Mouse (Mus musculus): ENCODE results near the gene Cdk7. TPM values are rescaled to one million over a fixed set of nuclear protein-coding genes. Genes with fewer than 3 reads are reported as not detected.
"Not testable (repeated sequence)": the region's sequence is repeated elsewhere in the genome, so short reads cannot be mapped to it uniquely, and the experiment has no call there.

The Cdk7 gene
- total RNA-seq, 2 experiments from 2014 or later: 39.2 to 42.3 TPM

DNA sequence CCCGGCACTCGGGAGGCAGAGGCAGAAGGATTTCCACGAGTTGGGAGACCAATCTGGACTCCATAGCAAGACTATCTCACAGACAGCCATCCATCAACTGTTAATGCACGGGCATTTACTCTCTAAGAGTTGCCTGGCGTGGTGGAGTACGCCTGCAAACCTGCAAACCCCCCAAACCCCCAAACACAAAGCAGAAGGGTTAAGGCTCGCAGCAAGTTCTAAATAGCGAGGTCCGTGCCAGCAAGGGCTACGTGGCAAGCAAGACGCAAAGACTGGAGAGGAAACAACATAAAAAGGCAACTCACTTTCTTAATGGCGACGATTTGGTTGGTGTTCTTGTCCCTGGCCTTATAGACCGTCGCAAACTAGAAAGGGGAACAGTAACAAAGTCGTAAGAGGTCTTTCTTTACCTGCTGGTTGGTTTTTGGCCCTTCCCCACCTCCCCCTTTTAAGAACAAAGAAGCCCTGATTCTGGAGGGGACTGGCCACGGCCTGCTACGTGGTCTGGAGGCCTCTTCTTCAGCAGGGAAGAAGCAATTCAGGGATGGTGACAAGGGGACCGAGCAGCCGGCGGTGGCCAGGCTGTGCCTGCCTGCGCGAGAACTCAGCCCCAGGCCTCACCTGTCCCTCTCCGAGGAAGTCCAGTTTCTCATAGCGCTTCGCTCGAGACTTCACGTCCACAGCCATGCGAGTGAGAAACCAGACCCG, 432 bp downstream of the Cdk7 start:
- DNase-seq (ENCODE audit: low spot score in 2 of 2): peak in 1 of 2 experiments; percentile 5
- intact Hi-C loops (cut with DNase I): loop anchor here (5.0 kb wide), 1 partner anchor 78 kb away; the partner anchor contains the start of genes Ak6, Rad17 and Taf9

DNA sequence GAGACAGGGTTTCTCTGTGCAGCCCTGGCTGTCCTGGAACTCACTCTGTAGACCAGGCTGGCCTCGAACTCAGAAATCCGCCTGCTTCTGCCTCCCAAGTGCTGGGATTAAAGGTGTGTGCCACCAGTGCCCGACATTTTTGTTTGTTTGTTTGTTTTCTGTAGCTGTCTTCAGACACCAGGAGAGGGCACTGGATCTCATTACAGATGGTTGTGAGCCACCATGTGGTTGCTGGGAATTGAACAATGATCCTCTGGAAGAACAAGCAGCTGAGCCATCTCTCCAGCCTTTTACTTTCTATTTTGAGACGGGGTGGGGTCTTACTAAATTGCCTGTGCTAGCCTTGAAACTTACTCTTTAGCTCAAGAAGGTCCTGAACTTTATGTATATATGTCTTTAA, 2.2 kb downstream of the Cdk7 start:
- intact Hi-C loops (cut with DNase I): not testable (repeated sequence)

DNA sequence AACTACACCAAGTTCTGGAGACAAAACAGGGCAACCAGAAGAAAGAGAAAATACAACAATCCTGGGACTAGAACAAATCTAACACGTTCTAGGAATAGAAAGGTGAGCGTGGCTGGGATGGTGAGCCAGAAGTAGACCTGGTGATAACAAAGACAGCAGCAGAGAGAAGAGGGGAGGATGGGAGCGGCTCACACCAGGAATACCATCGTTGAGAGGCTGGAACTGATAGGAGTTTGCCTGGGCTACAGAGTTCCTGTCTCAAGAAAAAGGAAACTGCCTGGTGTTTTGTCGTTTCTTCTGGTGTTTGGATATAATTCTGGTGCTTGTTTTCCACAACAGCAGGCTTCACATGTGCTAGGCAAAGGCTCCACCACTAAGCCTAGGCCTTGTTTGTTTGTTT, 2.7 kb downstream of the Cdk7 start:
- intact Hi-C loops (cut with DNase I): no loop called here
- no peak for DNase-seq (ENCODE audit: low spot score in 2 of 2)

More for the DNA sequence above, 2.2 kb downstream of the Cdk7 start:
- DNase-seq (ENCODE audit: low spot score in 2 of 2): not testable (repeated sequence)

DNA sequence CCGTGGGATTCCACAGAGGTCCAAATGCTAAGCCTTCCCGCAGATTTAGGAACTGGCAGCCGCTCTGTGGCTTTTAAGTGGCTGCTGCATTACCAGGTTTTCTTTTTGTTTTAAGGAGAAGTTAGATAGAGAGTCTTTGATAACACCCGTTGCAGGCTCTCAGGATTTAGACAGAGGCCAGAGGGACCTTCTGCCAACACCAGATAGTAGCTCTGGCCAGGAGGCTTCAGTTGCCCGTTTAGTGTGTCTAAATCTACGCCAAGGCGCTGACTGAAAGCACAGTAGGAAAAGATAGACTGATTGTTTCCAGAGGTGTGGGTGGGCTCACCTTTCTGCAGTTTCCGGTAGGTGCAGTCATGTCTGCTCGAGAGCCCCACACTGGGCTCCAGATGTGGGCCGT, 5.5 kb downstream of the Cdk7 start:
- intact Hi-C loops (cut with DNase I): no loop called here
- DNase-seq (ENCODE audit: low spot score in 2 of 2): no peak

DNA sequence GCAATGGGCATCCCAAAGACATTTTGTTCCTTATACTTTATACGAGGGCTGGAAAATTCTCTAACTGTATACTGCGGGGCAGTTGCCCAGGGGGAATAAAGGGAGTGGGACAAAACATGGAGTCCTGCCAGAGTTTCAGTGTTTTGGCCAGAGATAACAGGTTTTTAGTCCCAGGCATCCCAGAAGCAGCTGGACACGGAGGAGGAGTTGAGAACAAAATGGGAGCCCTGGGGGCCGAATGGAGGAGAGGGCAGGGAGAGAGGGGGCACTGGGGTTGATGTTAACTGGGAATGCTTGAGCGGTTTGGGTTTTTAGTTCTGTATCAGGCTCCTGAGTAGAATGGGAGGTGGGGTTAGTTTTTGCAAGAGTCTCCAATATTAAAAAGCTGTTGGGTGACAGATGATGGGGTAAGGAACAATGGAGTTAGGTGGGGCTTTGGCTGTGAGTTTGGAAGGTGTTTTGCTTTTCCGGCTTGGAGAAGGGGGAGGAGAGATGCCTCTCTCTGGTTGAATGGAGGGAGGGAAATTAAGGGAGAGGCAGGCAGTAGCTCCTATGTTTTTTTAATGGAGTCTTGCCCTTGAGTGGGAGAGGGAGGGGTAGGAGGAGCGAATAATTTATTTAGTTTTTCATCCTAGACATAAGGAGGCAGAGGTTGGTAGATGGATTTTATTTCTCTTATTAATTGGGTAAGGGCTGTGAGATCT, 6.5 kb downstream of the Cdk7 start:
- no peak for DNase-seq (ENCODE audit: low spot score in 2 of 2)
- intact Hi-C loops (cut with DNase I): no loop called here

DNA sequence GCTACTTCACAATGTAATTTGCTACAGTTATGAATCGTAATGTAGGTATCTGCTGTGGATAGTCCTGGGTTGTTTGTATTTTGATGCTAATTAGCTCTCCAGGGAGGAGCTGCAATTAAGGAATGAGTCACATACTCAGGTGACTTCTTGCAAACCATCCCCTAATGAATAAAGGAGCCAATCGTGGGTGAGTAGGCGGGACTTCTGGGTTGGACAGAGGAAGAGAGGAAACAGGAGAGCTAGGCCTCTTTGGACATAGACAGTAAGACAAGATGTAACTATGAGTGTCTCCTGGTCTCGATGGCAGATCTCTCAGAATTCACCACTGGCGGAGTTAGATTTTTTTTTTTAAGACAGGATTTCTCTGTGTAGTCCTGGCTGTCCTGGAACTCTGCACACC, 9.1 kb downstream of the Cdk7 start:
- no peak for DNase-seq (ENCODE audit: low spot score in 2 of 2)
- intact Hi-C loops (cut with DNase I): no loop called here

DNA sequence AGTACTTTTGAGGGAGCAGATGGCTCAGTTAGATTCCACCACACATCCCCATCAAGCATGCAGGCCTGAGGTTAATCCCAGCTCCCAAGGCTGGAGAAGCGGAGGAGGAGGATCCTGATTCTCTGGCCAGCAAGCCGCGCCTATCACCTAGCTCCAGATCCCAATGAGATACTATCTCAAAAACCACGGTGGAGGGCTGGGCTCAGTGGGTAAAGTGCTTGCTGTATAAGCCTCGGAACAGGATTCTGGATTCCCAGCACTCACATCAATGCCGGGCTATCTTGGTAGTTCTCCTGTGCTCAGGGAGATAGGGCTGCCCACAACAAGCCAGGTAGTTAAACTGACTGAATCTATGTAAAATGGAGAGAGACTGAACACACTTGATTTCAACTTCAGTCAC, 15.3 kb downstream of the Cdk7 start:
- intact Hi-C loops (cut with DNase I): no loop called here

DNA sequence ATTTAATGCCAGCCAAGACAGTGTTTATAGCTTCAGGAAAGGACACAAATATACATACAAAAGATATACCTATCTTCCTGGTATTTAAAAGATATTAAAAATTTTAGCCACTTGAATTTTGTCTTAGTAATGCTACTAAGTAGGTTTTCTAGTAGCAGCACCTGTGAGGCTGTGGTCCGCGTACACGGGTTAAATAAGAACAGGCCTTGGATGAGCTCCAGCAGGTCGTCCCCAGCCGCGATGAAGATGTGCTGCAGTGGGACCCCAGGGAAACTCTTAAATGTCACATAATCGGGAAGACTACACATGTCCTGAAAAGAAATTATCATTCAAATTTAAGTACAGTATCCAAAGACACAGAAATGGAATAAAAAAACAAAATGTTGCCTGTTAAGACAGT, 24.5 kb downstream of the Cdk7 start:
- intact Hi-C loops (cut with DNase I): no loop called here
- no peak for DNase-seq (ENCODE audit: low spot score in 2 of 2)

More for the DNA sequence above, 15.3 kb downstream of the Cdk7 start:
- no peak for DNase-seq (ENCODE audit: low spot score in 2 of 2)

DNA sequence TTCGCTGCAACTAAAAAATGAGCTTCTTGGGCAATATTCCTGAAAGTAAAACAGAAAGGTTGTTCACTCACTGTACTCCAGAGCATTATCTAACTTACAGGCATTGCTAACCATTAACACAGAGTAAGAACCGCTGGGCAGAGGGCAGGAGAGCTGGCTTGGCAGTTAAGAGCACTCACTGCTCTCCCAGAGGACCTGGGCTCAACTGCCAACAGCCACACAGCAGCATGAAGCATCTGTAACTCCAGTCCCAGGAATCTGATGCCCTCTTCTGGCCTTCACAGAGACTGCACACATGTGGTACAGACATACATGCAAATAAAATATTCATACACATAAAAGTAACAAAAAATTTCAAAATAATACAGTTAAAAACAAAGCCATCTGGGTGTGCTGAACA, 27.3 kb downstream of the Cdk7 start:
- DNase-seq (ENCODE audit: low spot score in 2 of 2): no peak
- intact Hi-C loops (cut with DNase I): no loop called here

DNA sequence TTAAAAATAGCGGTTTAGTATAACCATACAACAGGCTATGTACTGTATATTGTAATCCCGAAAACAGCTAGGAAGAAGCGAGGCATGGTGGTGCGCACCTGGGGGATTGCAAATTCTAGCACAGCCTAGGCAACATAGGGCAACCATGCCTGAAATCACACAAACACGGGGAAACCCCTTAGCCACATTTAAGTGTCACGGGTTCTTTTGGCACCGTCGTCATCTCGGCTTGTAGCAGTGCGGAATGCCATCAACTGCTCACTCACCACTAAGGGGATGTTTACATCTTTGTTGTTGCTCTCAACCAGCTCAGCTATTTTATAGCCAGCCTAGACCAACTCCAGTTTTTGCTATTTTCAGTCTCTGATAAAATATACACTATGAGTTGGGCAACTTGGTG, 31.9 kb downstream of the Cdk7 start:
- intact Hi-C loops (cut with DNase I): no loop called here

DNA sequence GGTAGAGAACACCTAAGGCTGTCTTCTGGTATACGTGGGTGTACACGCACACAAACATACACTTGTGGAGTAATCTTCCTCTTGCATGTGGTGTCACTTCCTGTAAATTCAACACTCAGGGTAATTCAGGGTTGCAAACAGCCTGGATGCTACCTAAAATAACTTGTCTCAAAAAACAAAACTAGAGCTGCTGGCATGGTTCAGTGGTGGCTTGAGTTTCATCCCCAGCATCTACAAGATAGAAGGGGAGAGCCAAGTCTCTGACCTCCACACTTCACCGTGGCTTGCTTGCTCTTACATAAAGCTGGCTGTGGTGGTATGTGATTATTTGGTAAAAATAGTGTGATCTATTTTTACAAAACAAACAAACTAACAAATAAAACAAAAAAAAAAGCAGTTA, 33.2 kb downstream of the Cdk7 start:
- no peak for DNase-seq (ENCODE audit: low spot score in 2 of 2)
- intact Hi-C loops (cut with DNase I): no loop called here

More for the DNA sequence above, 31.9 kb downstream of the Cdk7 start:
- no peak for DNase-seq (ENCODE audit: low spot score in 2 of 2)

DNA sequence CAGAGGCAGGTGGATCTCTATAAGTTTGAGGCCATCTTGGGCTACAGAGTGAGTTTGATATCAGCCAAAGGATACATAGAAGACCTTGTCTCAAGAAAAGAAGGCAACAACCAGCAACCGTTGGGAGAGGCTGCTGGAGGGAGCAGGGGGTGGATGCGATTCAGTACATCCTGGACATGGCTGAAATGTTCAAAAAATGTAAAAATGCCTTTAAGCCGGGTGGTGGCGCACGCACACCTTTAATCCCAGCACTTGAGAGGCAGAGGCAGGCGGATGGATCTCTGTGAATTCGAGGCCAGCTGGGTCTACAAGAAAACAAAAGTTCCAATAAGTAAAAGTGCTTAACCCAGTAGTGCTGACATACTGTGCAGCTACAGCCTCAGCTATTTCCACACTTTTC, 43.2 kb downstream of the Cdk7 start:
- intact Hi-C loops (cut with DNase I): no loop called here
- DNase-seq (ENCODE audit: low spot score in 2 of 2): no peak

DNA sequence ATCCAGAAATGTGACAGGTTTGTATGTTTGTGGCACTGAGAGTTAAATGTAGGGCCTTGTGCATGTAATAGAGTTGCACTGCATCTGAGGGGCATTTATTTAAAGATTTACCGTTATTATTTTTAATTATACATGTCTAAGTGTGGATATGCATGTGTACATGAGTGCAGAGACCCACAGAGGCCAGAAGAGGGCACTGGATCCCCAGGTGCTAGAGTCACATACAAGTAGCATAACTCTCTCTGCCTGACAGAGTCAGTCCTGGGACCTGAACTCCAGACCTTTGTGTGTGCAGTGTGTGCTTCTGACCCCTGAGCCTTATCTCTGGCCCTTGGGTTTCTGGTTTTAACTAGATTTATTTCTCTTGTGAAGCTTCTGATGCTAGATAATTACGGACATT, 46.4 kb downstream of the Cdk7 start:
- intact Hi-C loops (cut with DNase I): no loop called here
- no peak for DNase-seq (ENCODE audit: low spot score in 2 of 2)

DNA sequence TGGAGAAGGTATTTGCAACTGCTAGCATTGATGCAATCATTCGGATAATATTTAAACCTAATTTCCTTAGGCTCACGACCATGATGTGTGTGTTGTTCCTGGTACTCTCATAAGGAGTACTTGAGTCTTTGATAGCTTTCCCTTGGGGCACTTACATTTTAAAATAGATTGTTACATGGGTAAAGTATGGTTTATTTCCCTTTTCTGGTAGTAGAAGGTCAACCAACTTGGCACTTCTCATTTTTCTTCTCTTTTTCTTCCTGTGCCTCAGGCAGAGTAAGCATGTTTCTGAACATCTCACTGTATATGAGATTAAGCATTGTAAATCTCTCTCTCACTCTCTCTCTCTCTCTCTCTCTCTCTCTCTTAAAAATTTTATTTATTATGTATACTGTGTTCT, 47.9 kb downstream of the Cdk7 start:
- no peak for DNase-seq (ENCODE audit: low spot score in 2 of 2)
- intact Hi-C loops (cut with DNase I): no loop called here

DNA sequence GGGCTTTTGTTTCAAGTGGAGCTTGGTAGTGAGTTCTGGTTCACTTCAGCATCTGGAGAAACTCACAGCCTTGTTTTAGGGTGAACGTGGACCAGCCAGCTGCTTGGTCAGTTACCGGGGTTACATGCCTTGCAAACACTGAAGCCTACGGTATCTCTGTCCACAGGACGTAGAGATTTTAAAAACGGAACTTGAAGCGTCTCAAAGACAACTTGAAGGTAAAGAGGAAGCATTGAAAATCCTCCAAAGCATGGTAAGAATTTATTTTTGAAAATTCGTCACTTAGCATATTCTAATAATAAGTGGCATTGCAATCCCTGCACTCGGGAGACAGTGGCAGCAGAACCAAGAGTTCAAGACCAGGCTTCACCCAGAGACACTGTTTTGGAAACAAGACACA, 49.1 kb downstream of the Cdk7 start:
- no peak for DNase-seq (ENCODE audit: low spot score in 2 of 2)
- intact Hi-C loops (cut with DNase I): no loop called here

DNA sequence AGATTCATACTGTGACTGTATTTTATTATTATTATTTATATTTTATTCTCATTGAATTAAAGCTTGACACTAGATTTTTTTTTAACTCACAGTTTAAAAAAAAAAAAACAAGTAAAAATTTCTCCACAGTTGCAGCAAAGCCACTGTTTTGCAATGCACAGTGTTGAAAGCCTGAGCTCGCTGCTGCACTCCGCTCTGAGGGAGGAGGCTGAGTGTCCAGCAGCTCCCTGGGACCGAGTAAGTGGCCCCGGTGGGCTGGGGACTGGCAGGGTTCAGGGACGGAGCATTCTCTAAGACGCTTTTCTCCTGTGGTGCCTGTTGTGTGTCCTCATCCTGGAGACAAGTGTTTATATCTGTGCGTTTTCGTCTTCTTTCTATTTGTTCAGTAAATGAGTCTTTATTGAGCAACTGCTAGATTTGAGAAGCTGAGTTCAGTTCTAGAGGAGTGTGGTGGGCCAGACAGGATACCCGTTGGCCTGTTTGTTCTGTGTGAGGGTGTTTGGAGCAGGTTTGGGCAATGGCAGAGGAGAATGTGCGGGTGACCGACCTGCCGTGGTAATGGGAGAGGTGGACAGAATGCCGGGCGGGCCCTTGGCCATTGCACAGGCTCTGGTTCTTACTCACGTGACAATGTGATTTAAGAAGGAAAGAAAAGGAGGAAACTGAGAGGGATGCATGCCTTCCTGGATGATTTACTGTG, 54.7 kb downstream of the Cdk7 start:
- intact Hi-C loops (cut with DNase I): no loop called here
- DNase-seq (ENCODE audit: low spot score in 2 of 2): no peak

DNA sequence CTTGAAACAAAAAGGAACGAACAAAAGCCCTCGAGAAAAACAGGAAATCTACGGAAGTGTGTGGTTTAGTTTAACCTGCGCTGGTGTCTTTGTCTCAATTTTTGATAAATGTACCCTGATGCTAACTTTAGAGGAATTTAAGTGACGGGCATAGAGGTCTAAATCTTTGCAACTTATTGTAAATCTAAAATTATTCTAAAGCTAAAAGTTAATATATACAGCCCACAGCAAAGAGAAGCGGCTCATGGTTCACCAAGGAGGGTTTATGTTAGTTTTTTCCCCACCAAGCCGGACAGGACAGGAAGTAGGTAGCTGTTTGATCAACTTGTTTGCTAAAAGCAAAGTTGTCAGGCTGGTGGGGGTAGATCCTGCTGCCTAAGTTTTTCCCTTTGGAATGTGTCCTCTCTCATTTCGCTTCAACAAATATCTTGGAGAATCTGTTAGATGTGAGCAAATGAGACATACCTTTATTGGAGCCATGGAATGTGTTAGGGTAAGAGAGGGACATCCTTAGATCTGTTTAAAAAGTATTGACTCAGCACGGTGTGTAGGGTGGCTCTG, 60.5 kb downstream of the Cdk7 start:
- no peak for DNase-seq (ENCODE audit: low spot score in 2 of 2)
- intact Hi-C loops (cut with DNase I): no loop called here

DNA sequence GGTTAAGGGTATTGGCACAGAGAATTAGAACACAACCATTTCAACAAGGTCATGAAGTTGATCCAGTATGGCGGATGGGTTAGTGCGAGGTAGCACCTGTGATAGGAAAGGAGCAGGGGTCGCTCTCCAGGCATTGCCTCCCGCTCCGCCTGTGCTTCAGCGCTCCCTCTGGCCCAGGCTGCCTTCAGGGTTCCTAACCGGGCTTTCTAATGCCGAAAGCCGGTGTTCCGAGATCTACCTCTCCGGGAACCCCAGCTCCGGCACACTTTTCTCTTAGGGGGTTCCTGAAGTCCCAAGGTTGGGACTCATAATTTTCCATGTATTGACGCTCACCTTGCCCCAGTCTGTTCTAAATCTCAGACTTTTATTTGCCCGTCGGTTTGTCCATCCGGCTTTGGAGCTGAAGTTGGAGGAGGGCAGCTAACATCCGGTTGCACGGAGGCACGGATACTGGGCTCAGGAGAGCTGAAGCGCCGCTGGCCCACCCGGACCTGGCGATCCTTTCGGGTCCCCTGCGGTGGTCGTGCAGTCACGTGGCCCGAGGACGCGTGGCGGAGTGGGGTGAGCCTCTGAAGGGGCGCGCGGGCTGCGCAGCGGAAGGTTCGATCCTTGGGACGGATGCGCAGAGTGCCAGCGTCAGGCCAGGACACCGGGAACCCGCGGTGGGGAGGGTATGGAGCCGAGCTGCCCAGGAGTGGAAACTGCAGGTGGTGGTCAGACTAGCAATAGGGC, 61.3 kb downstream of the Cdk7 start, which contains the start of gene Ccdc125:
Ccdc125 (plus strand) TSS at position 427 of the 732 bp plus-strand sequence.
- intact Hi-C loops (cut with DNase I): no loop called here
- no peak for DNase-seq (ENCODE audit: low spot score in 2 of 2)

DNA sequence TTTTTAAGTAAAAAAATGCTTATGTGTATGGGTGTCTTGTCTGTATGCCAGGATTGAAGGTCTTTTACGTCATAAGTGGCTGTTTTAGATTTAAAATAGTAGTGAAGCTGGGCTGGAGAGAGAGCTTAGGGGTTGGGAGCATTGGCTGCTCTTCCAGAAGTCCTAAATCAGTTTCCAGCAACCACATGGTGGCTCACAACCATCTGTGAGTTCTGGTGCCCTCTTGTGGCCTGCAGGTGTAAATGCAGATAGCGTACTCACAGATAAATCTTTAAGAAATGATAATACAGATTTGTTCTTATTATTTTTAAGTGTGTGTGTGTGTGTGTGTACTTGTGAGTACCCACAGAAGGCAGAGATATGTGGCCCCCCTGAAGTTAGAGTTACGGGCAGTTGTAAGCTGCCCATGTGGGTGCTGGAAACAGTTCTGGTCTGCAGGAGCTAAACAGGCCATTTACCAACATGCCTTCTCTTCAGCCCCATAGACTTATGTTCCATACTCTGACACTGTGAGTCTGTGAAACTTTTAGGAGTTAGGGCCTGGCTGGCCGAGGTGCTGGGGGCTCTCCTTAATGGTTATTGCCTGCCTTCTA, 70.8 kb downstream of the Cdk7 start:
- DNase-seq (ENCODE audit: low spot score in 2 of 2): peak; percentile 26 to 31

More for the DNA sequence above, 70.8 kb downstream of the Cdk7 start:
- intact Hi-C loops (cut with DNase I): loop anchor here (10.0 kb wide), 2 partner anchors 555 to 1315 kb away; partner anchors contain the start of genes Bdp1, Mrps27, Ptcd2 and Serf1
